Mouse (Mus musculus): ENCODE measurements around the gene Dact2. TPM values are rescaled to one million over a fixed set of nuclear protein-coding genes. Genes with fewer than 3 reads are reported as not detected.

Gene Dact2
- under 1 TPM in 1 of 2 experiments, not detected in 1; 0.33 TPM for polyA plus RNA-seq (2017; shearing (Covaris generic))

GRCm38 (mm10) chr17:14204061-14204460 is at the start of gene Dact2:
TSS of gene Dact2 (minus strand) at chr17:14204304.

Other genes with a start within 250 kb of the Dact2 start
- gene Gm7356, start 200.6 kb downstream of the Dact2 start, polyA plus RNA-seq (2017; shearing (Covaris generic)) = not detected
- gene Gm7358, start 144.8 kb downstream of the Dact2 start, polyA plus RNA-seq (2017; shearing (Covaris generic)) = not detected
- 1 to 10 TPM in 1 of 2 experiments, under 1 TPM in 1; 0.07 to 4.7 TPM for gene Smoc2, start 75.2 kb upstream of the Dact2 start, polyA plus RNA-seq (2017; shearing (Covaris generic))